Mouse (Mus musculus): ENCODE measurements around the gene Gm20696. TPM values are rescaled to one million over a fixed set of nuclear protein-coding genes. Genes with fewer than 3 reads are reported as not detected.

Gm20696 gene
- polyA plus RNA-seq, 2 experiments: 2.0 to 5.9 TPM

DNA sequence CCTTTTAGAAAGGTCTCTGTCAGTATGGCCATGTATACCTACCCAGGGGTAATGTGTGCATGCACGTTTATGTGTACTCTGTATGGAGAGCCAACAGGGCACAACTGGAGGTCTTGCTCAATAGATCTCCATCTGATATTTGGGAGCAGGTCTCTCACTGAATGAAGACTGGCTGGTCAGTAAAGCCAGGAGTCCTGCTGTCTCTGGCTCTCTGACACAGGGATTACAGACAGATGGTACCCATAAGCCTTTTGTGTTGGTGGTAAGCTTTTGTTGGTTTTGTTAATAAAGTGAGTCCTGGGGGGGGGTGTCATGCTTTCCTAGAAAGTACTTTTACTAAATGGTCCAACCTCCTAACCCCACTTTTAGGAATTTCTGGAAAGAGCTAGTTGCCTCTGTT, 389.3 kb downstream of the Gm20696 start:
- no peaks in the 10 kb centered on the region for H3K9me3 ChIP-seq (ENCODE audit: control insufficient read depth, low read length)
- H3K4me2 ChIP-seq (replicated peaks; ENCODE audit: low read depth, low read length, severe bottlenecking): no peak overlapping the region
- no peaks in the 10 kb centered on the region for H3K27me3 ChIP-seq (ENCODE audit: control insufficient read depth, insufficient read depth, low read length)
- 83% methylated on average over 1 of the region's 1 CpGs for WGBS
- DNase-seq (ENCODE audit: low spot score) (no peak), ATAC-seq (ENCODE audit: low FRiP score, low read depth) (no peak)
- H3K4me1 ChIP-seq (ENCODE audit: control insufficient read depth, insufficient read depth, low read length): peaks cover 42% of the 10 kb centered on the region
- H3K36me3 ChIP-seq (ENCODE audit: control insufficient read depth, insufficient read depth, low read length): no peaks in the 10 kb centered on the region
- no peak overlapping the region for H3K27ac ChIP-seq (replicated peaks; ENCODE audit: low read depth, low read length)
- H3K9ac ChIP-seq (ENCODE audit: low read depth, low read length, severe bottlenecking): no peak overlapping the region
- H3K4me3 ChIP-seq (replicated peaks; ENCODE audit: low read length): no peak overlapping the region
- no peak for TF ChIP-seq POLR2A (IDR thresholded peaks at IDR 0.05; ENCODE audit: borderline replicate concordance, extremely low read depth, insufficient read depth, insufficient read length)

DNA sequence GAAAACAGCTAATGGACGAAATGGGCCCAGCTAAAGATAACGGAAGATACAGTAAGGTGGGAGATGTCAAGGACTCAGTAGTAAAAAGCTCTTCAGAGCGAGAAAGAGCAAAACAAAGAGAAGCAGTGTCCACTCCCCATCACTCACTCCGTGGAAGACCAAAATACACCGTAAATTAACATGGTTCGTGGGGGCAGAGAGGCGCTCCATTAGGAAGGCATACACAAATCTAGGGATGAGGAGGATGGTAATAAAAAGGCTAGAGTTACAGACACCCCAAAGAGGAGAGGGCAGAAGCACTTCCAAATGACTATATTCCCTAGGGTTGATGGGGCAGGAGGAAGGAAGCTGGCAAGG, 390.3 kb downstream of the Gm20696 start:
- H3K9me3 ChIP-seq (ENCODE audit: control insufficient read depth, low read length): no peaks in the 10 kb centered on the region
- no peaks in the 10 kb centered on the region for H3K27me3 ChIP-seq (ENCODE audit: control insufficient read depth, insufficient read depth, low read length)
- no peak overlapping the region for H3K27ac ChIP-seq (replicated peaks; ENCODE audit: low read depth, low read length)
- H3K36me3 ChIP-seq (ENCODE audit: control insufficient read depth, insufficient read depth, low read length): no peaks in the 10 kb centered on the region
- peaks cover 52% of the 10 kb centered on the region for H3K4me1 ChIP-seq (ENCODE audit: control insufficient read depth, insufficient read depth, low read length)
- DNase-seq (ENCODE audit: low spot score): no peak
- WGBS: 45% methylated on average over 7 of the region's 7 CpGs
- no peak overlapping the region for H3K9ac ChIP-seq (ENCODE audit: low read depth, low read length, severe bottlenecking)
- no peak overlapping the region for H3K4me3 ChIP-seq (replicated peaks; ENCODE audit: low read length)
- no peak for ATAC-seq (ENCODE audit: low FRiP score, low read depth)
- no peak overlapping the region for H3K4me2 ChIP-seq (replicated peaks; ENCODE audit: low read depth, low read length, severe bottlenecking)
- TF ChIP-seq POLR2A (IDR thresholded peaks at IDR 0.05; ENCODE audit: borderline replicate concordance, extremely low read depth, insufficient read depth, insufficient read length): no peak

GRCm38 (mm10) chr6:99275381-99276296, 391.0 kb downstream of the Gm20696 start:
- H3K9ac ChIP-seq (ENCODE audit: low read depth, low read length, severe bottlenecking): no peak overlapping the region
- no peak for TF ChIP-seq POLR2A (IDR thresholded peaks at IDR 0.05; ENCODE audit: borderline replicate concordance, extremely low read depth, insufficient read depth, insufficient read length)
- WGBS: 27% methylated on average over 21 of the region's 21 CpGs
- no peaks in the 10 kb centered on the region for H3K36me3 ChIP-seq (ENCODE audit: control insufficient read depth, insufficient read depth, low read length)
- no peaks in the 10 kb centered on the region for H3K27me3 ChIP-seq (ENCODE audit: control insufficient read depth, insufficient read depth, low read length)
- ATAC-seq (ENCODE audit: low FRiP score, low read depth): no peak
- H3K27ac ChIP-seq (replicated peaks; ENCODE audit: low read depth, low read length): peak overlapping the region; percentile 40; the same call in 1 of the 2 replicates
- no peak for DNase-seq (ENCODE audit: low spot score)
- peak overlapping the region; percentile 31; the same call in 1 of the 2 replicates for H3K4me2 ChIP-seq (replicated peaks; ENCODE audit: low read depth, low read length, severe bottlenecking)
- 0 out of 2 replicates have a peak overlapping the region, but pooled peaks have one; percentile 3 for H3K4me3 ChIP-seq (replicated peaks; ENCODE audit: low read length)
- no peaks in the 10 kb centered on the region for H3K9me3 ChIP-seq (ENCODE audit: control insufficient read depth, low read length)
- peaks cover 58% of the 10 kb centered on the region for H3K4me1 ChIP-seq (ENCODE audit: control insufficient read depth, insufficient read depth, low read length)

DNA sequence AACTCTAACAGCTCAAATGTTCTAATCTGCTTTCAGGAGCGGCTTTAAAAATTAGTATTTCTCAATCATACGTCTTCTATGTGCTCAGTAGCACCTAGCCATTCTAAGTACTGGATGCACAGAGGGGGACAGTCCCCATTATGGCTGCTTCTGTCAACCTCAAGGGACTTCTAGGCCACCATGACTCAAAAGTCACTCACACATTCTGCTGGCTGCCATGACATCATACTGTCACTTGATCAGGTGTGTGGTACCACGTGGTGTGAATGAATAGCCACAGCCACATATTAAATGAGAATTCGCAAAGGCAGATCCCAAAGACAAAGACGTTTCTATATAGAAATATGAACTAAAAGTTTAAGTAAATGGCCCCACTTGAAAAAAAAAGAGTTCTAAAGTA, 391.9 kb downstream of the Gm20696 start:
- TF ChIP-seq POLR2A (IDR thresholded peaks at IDR 0.05; ENCODE audit: borderline replicate concordance, extremely low read depth, insufficient read depth, insufficient read length): no peak
- Histone ChIP-seq H3K9me3 (ENCODE audit: control insufficient read depth, low read length) (no peaks in the 10 kb centered on the region), H3K36me3 (ENCODE audit: control insufficient read depth, insufficient read depth, low read length) (no peaks in the 10 kb centered on the region), H3K4me3 (replicated peaks; ENCODE audit: low read length) (no peak overlapping the region), H3K9ac (ENCODE audit: low read depth, low read length, severe bottlenecking) (no peak overlapping the region), H3K4me2 (replicated peaks; ENCODE audit: low read depth, low read length, severe bottlenecking) (no peak overlapping the region), H3K27ac (replicated peaks; ENCODE audit: low read depth, low read length) (0 out of 2 replicates have a peak overlapping the region, but pooled peaks have one; percentile 2), H3K4me1 (ENCODE audit: control insufficient read depth, insufficient read depth, low read length) (peaks cover 65% of the 10 kb centered on the region), H3K27me3 (ENCODE audit: control insufficient read depth, insufficient read depth, low read length) (no peaks in the 10 kb centered on the region)
- ATAC-seq (ENCODE audit: low FRiP score, low read depth) (no peak), DNase-seq (ENCODE audit: low spot score) (no peak)
- WGBS: 66% methylated on average over 5 of the region's 5 CpGs

DNA sequence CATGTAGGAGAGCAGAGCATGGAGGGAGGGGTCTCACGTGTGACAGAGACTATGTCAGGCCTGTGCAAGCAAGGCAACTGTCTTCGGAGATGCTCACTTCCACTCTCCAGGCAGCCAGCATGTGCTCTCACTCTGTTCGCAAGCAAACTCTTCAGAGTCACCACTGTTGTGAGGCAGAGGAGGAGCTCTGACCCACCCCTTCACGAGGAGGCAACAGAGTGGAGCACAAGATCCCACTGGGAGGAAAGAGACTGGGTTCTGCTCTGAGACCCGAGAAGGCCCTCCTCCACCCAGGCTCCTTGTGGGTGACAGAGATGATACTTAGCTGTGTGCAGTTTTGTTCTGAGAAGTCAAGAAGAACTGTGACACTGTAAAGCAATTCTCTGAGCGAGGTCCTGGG, 392.4 kb downstream of the Gm20696 start:
- WGBS: 64% methylated on average over 6 of the region's 6 CpGs
- no peaks in the 10 kb centered on the region for H3K27me3 ChIP-seq (ENCODE audit: control insufficient read depth, insufficient read depth, low read length)
- H3K36me3 ChIP-seq (ENCODE audit: control insufficient read depth, insufficient read depth, low read length): no peaks in the 10 kb centered on the region
- H3K4me3 ChIP-seq (replicated peaks; ENCODE audit: low read length): no peak overlapping the region
- no peak overlapping the region for H3K9ac ChIP-seq (ENCODE audit: low read depth, low read length, severe bottlenecking)
- no peak overlapping the region for H3K4me2 ChIP-seq (replicated peaks; ENCODE audit: low read depth, low read length, severe bottlenecking)
- TF ChIP-seq POLR2A (IDR thresholded peaks at IDR 0.05; ENCODE audit: borderline replicate concordance, extremely low read depth, insufficient read depth, insufficient read length): no peak
- H3K4me1 ChIP-seq (ENCODE audit: control insufficient read depth, insufficient read depth, low read length): peaks cover 65% of the 10 kb centered on the region
- ATAC-seq (ENCODE audit: low FRiP score, low read depth) (no peak), DNase-seq (ENCODE audit: low spot score) (no peak)
- no peaks in the 10 kb centered on the region for H3K9me3 ChIP-seq (ENCODE audit: control insufficient read depth, low read length)
- 0 out of 2 replicates have a peak overlapping the region, but pooled peaks have one; percentile 2 for H3K27ac ChIP-seq (replicated peaks; ENCODE audit: low read depth, low read length)
